7 mouse cellular contexts compared by ENCODE assay signal in genomic region chr6:99519806-99520675, GRCm38 (mm10). TPM values are rescaled to one million over a fixed set of nuclear protein-coding genes. Genes with fewer than 3 reads are reported as not detected.
DNase-seq lines count a peak whose midpoint lies in the region; ATAC-seq and TF ChIP-seq lines count a peak whose summit lies in the region.

No protein-coding gene starts in this region.

- H3K27me3 ChIP-seq in forebrain, embryonic 11.5 days (ENCODE audit: control insufficient read depth, insufficient read depth, low read length): no peaks in the 10 kb centered on the region
- H3K27me3 ChIP-seq in midbrain, embryonic 12.5 days: no peaks in the 10 kb centered on the region
- no peaks in the 10 kb centered on the region for H3K27me3 ChIP-seq in stomach, embryonic 15.5 days (replicated peaks)

- 1% methylated on average over 30 of the region's 38 CpGs for WGBS in forebrain, embryonic 11.5 days
- WGBS in midbrain, embryonic 12.5 days: under 1% methylated on average over 32 of the region's 38 CpGs
- WGBS in stomach, embryonic 15.5 days: 6% methylated on average over 38 of the region's 38 CpGs

- peak overlapping the region; percentile 67 for H3K4me2 ChIP-seq in forebrain, embryonic 11.5 days (ENCODE audit: low read depth, low read length, severe bottlenecking)
- peak overlapping the region; percentile 92 for H3K4me2 ChIP-seq in midbrain, embryonic 12.5 days (replicated peaks)
- H3K4me2 ChIP-seq in stomach, embryonic 15.5 days: peak overlapping the region; percentile 80

- H3K9ac ChIP-seq in ES-E14 (ENCODE audit: insufficient read depth, low read depth, low read length, poor library complexity, severe bottlenecking): peak overlapping the region; percentile 37; the same call in 1 of the 2 replicates
- peak overlapping the region; percentile 98 for H3K9ac ChIP-seq in forebrain, embryonic 11.5 days (ENCODE audit: low read length)
- peak overlapping the region; percentile 91 for H3K9ac ChIP-seq in midbrain, embryonic 12.5 days (replicated peaks)
- peak overlapping the region; percentile 71 for H3K9ac ChIP-seq in stomach, embryonic 15.5 days

- no peaks in the 10 kb centered on the region for H3K36me3 ChIP-seq in ES-E14 (ENCODE audit: control insufficient read depth, insufficient read depth, low read length, poor library complexity, severe bottlenecking)
- H3K36me3 ChIP-seq in forebrain, embryonic 11.5 days (ENCODE audit: control insufficient read depth, insufficient read depth, low read length): no peaks in the 10 kb centered on the region
- H3K36me3 ChIP-seq in midbrain, embryonic 12.5 days: no peaks in the 10 kb centered on the region
- H3K36me3 ChIP-seq in stomach, embryonic 15.5 days: no peaks in the 10 kb centered on the region

- in situ Hi-C loops in ES-E14 (cut with MboI; ENCODE audit: low sequenced_read_pairs in 2 of 2, unreplicated experiment in 2 of 2): no loop called here

- no peak overlapping the region for H3K27ac ChIP-seq in ES-E14 (ENCODE audit: insufficient read depth, low read depth, low read length, poor library complexity, severe bottlenecking)
- peak overlapping the region; percentile 28; the same call in 1 of the 2 replicates for H3K27ac ChIP-seq in forebrain, embryonic 11.5 days (ENCODE audit: low read depth, low read length)
- H3K27ac ChIP-seq in midbrain, embryonic 12.5 days (replicated peaks): peak overlapping the region; percentile 99
- H3K27ac ChIP-seq in stomach, embryonic 15.5 days: peak overlapping the region; percentile 100

- intact Hi-C loops in heart, postnatal 25 days (cut with DNase I): loop anchor here (5.0 to 10.0 kb wide), 4 partner anchors 133 to 545 kb away; no protein-coding TSS in a partner anchor
- intact Hi-C loops in left cerebral cortex, postnatal 36 days (cut with DNase I): loop anchor here (5.0 to 10.0 kb wide), 5 partner anchors 33 to 995 kb away; no protein-coding TSS in a partner anchor

- no peak for DNase-seq in ES-E14 (ENCODE audit: low read depth, low spot score)
- DNase-seq in adrenal gland, postnatal 14 days: peak; percentile 74
- peak; percentile 83 for DNase-seq in forebrain, embryonic 11.5 days (ENCODE audit: low spot score)
- DNase-seq in heart, postnatal 25 days (ENCODE audit: low spot score): peak; percentile 5
- DNase-seq in left cerebral cortex, postnatal 36 days (ENCODE audit: low spot score in 2 of 2): peak; percentile 35 to 38

- peak overlapping the region; percentile 71 to 76 for H3K4me3 ChIP-seq in ES-E14 (ENCODE audit: insufficient read depth in 1 of 2, low read depth in 1 of 2, low read length in 2 of 2, poor library complexity in 1 of 2, severe bottlenecking in 1 of 2)
- H3K4me3 ChIP-seq in forebrain, embryonic 11.5 days (ENCODE audit: low read depth, low read length): peak overlapping the region; percentile 86
- peak overlapping the region; percentile 80 for H3K4me3 ChIP-seq in midbrain, embryonic 12.5 days
- H3K4me3 ChIP-seq in stomach, embryonic 15.5 days (replicated peaks): peak overlapping the region; percentile 87

- no peak; the same call in 1 of the 2 replicates for ATAC-seq in forebrain, embryonic 11.5 days (replicated peaks; ENCODE audit: low FRiP score)
- peak; percentile 19; the same call in 1 of the 2 replicates for ATAC-seq in midbrain, embryonic 12.5 days (ENCODE audit: low FRiP score, low read depth)
- ATAC-seq in stomach, embryonic 15.5 days (ENCODE audit: insufficient read depth, low FRiP score, low read depth): no peak

- H3K4me1 ChIP-seq in ES-E14 (ENCODE audit: control insufficient read depth in 2 of 2, insufficient read depth in 2 of 2, low read length in 2 of 2, poor library complexity in 1 of 2): no peaks in the 10 kb centered on the region; a peak in 1 of 4 replicates
- H3K4me1 ChIP-seq in forebrain, embryonic 11.5 days (replicated peaks; ENCODE audit: control insufficient read depth, insufficient read depth, low read length): peaks cover 12% of the 10 kb centered on the region; the same call in 1 of the 2 replicates
- H3K4me1 ChIP-seq in midbrain, embryonic 12.5 days: peaks cover 34% of the 10 kb centered on the region
- H3K4me1 ChIP-seq in stomach, embryonic 15.5 days: 0 out of 2 replicates have a peak, but pooled peaks cover 4% of the 10 kb centered on the region

- H3K9me3 ChIP-seq in ES-E14 (ENCODE audit: control insufficient read depth, insufficient read depth, low read depth, low read length): no peaks in the 10 kb centered on the region
- no peaks in the 10 kb centered on the region for H3K9me3 ChIP-seq in forebrain, embryonic 11.5 days (ENCODE audit: control insufficient read depth, low read length)
- H3K9me3 ChIP-seq in midbrain, embryonic 12.5 days: no peaks in the 10 kb centered on the region
- no peaks in the 10 kb centered on the region for H3K9me3 ChIP-seq in stomach, embryonic 15.5 days

TF ChIP-seq in ES-E14, 5 proteins besides CTCF, POLR2A, EP300 and RAD21:
- TF ChIP-seq MAFK (IDR thresholded peaks at IDR 0.05; ENCODE audit: insufficient read depth, low read depth, low read length): no peak
- TF ChIP-seq ZC3H11A (IDR thresholded peaks at IDR 0.05; ENCODE audit: borderline replicate concordance, low read depth, low read length): no peak
- no peak for TF ChIP-seq ZNF384 (IDR thresholded peaks at IDR 0.05; ENCODE audit: low read depth, low read length)
- TF ChIP-seq HCFC1 (IDR thresholded peaks at IDR 0.05; ENCODE audit: borderline replicate concordance, insufficient read depth, low read length): no peak
- TF ChIP-seq CHD2 (IDR thresholded peaks at IDR 0.05; ENCODE audit: low read depth, low read length): no peak

RNA-seq across cellular contexts. Expression of gene Foxp1, which starts 2.5 kb away (rescaled TPM):
- total RNA-seq in ES-E14 (2012; rRNA removed): 70.0 and 108 TPM in 2 replicates
- 46.4 and 64.0 TPM in 2 replicates for total RNA-seq in adrenal gland, postnatal 14 days (2021)
- 91.1 and 91.5 TPM in 2 replicates for polyA plus RNA-seq in forebrain, embryonic 11.5 days (2014; fragmentation: Nextera tagmentation; extraction: Ambion mirVana)
- 10 to 100 TPM; 33.6 to 35.3 TPM for total RNA-seq in heart, postnatal 25 days (2021)
- total RNA-seq in left cerebral cortex, postnatal 36 days (2021): 100 to 1,000 TPM; 142 TPM
- 91.7 and 96.6 TPM in 2 replicates for polyA plus RNA-seq in midbrain, embryonic 12.5 days (2016; fragmentation: Nextera tagmentation; extraction: Ambion mirVana)
- 105 and 122 TPM in 2 replicates for polyA plus RNA-seq in stomach, embryonic 15.5 days (2015; fragmentation: Nextera tagmentation; extraction: Ambion mirVana)

Comparison
In these comparisons a context has a peak if more than half of its experiments do, and no peak if none do; other contexts are left out.
1. H3K9ac ChIP-seq: peak in every context shown above with its lines; median percentile 98 in forebrain, embryonic 11.5 days; 91 in midbrain, embryonic 12.5 days; 71 in stomach, embryonic 15.5 days; 37 in ES-E14.